Mouse (Mus musculus) ES-Bruce4 (cell line): Measurements from ENCODE around the gene Hist2h2ab.

Experiments used
- CTCF ChIP-seq: IDR thresholded peaks from one replicate; pipeline ENCODE4 v1.8.1; 2011; ENCODE audit warnings: low read depth, low read length
- POLR2A ChIP-seq: IDR thresholded peaks from one replicate; pipeline ENCODE4 v1.8.1; 2011; ENCODE audit warnings: low read length; ENCODE audit not compliant: insufficient read depth

DNA sequence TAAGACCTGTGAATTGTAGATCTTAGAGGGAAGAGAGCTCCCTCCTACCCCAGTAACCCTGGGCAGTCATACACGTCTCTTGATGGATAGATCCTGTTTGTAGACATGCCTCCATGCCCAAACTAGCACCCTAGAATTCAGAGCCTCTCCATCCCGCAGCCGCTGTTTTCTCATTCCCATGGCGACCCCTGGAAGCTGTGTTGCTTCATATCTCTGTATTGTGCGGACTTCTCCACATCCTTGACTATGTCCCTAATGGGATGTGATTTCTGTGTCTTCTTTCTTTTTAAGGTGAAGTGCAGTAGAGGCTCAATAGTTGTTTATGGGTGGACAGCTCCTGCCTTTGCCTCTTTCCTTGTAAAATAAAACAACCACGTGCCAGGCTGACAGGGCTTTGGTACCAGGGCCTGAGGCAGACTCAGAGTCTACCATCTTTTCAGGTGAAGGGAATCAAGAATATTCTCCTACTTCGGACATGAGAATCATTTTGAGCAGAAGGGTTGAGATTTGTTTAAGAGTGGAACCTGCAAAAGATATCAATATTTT is 44.8 kb downstream of the Hist2h2ab start:
- TF ChIP-seq POLR2A (no peak), CTCF (no peak)
